Mouse (Mus musculus) frontal cortex, postnatal 36 days (tissue): Measurements from ENCODE around the gene Camk1g.

Experiments used
- DNase-seq, 2 experiments: peaks; one replicate each; pipeline ENCODE4 v3.0.0; 2022; ENCODE audit warnings: low spot score in 2 of 2

Camk1g gene

DNA sequence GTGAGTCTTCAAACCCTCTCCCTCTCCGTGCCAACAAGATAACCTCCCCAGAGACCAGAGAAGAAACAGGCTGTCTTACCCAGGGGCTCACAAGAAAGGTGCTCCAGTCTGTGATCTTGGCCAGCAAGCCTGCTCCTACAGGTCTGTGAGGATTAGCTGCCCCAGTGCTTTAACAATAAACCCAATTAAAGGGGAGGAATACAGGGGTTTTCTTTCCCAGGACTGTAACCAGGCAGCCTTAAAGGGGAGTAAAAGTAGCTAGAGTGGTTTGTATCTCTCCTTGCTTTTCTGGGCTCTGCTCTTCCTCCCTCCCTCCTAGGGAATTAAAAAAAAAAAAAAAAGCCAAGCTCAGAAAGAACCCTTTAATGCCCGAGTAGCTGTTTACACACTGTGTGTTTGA lies at the start of gene Camk1g:
TSS of gene Camk1g (minus strand) at position 203 of the 400 bp plus-strand sequence.
- peak; percentile 40 to 73 for DNase-seq

DNA sequence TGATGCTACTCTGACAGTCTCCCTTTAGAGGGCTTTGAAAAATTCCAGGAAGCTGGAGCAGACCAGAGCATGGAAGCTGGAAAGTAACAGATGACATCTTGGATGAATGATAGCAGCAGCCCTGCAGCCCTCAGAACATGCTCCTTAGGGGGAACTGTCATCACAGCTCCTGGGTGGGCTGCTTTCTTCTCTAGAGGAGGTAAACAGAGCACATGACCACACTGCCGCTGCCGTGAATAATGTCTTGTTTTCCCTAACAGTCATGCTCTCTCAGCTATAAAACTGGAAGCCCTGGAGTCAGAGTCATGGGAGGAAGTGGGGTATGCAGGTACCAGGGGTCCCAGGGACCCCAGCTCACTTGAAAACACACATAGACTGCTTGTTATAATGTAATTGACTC lies 49.1 kb upstream of the Camk1g start:
- DNase-seq = no peak

DNA sequence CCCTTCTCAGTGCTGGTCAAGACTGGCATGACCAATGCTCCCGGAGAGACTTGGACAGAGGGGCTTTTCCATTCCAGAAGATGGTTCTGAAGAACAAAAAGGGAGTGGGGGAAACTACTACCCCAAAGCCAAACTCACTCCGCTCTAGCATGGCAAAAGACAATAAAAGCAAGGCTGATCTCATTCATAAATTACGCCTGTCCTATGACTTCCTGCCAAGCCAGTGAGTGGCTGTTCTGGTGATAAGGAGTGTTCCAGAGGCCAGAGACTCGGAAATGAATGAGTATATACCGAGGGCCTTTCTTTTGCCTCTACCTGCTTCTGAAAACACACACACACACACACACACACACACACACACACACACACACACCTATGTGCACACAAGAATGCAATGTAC lies 48.6 kb upstream of the Camk1g start:
- DNase-seq = no peak

DNA sequence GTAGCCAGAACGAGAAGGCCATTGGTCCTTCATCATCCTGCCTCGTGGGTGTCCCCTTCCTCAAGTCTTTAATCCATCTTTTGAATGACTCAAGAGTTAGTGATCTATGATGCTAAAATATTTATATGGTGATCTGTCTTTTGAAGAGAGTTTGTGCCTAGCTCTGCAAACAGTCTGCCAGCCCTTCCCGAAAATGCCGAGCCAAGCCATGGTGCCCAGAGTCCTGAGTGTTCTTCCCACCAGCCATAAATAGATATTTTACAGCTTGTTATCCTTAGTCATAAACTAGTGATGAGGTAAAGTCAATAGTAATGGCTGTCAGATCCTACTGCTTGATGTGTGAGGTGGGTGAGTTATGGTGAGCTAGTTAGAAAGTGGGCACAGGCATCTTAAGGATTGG lies 44.0 kb upstream of the Camk1g start:
- no peak for DNase-seq

DNA sequence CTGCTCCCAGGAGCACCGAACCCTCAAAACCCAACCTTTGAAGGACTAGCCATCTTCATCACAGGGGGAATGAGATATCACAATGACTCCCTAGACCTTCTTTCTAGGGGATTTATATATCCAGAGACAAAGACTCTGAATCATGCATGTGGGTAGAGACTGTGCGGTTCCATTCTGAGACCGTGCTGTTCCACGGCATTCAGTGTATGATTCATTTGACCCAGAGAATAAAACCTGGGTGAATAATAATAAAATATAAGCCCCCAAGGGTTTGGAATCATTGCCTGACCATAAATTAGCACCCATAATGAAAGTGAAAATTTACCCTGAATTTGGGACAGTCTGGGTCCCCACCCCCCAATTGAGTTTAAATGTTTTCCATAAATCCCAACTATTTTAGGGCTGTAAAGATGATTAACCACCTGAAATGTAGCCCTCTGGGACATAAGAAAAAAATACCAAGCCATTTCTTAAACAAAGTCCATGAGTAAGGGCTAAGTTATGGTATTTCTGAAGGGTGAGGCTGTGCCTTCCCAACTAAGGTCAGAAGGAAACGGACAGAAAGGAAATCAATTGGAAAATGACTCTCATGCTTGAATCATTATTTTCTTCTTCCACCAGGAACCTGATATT lies 43.4 kb upstream of the Camk1g start:
- no peak for DNase-seq

DNA sequence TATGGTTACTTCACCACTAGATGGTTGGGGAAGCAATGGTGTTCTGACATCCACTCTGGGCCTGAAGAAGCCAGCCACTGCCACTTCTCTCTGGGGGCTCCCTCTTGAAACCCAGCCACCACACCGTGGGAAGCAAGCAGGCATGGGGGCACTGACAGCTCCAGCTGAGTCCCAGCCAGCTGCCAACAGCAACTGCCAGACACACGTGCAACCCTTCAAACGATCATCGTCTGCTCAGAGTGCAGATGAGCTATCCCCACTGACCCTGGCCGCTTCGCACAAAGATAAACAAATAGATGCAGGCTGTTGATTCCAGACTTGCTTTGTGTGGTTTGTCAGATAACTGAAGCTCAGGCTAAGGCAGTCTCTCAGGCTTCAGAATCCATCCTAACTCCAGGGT lies 37.4 kb upstream of the Camk1g start:
- DNase-seq = no peak

DNA sequence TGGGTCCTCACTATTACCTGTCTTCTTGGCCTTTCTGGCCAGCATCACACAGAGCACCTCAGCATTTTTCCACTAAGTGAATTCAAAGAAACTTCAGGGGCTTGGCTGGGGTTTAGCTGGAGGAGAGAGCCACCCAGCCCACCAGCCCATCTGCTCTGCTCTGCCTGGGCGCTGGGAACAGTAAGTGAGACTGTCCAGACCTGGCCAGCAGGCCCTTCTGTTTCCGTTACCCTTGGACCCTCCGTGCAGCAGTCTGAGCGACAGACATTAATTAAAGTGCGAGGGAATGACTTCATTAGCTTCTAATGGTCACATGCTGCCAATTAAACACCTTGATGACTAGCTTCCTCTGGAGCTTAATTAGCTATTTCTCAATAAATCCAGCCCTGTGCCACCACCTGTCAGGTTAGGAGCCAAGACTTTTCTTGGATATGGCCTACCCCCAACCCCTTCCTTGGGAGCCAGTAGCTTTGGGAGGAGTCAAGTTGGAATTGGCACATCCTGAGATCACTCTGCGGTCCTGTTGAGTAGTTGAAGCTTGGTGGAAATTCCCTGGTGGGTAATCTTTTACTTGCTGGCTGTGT lies 36.1 kb upstream of the Camk1g start:
- no peak for DNase-seq

DNA sequence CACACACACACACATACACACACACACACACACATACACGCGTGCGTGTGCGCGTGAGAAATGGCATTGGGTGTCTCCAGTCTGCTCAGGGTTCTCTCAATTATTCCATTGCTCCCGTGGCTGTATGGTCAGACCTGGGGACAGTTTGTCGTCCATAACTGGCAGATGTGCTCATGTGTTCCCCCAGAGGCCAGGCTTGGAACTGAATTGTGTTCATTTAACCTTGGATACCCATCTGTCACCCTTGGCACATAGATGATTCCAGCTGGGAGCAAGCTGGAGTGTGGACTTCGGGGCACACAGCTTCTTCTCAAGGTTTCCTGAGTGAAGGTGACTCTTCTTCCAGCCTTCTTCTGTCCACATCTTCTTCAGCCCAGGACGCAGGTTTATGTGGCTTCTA lies 31.6 kb upstream of the Camk1g start:
- no peak for DNase-seq

DNA sequence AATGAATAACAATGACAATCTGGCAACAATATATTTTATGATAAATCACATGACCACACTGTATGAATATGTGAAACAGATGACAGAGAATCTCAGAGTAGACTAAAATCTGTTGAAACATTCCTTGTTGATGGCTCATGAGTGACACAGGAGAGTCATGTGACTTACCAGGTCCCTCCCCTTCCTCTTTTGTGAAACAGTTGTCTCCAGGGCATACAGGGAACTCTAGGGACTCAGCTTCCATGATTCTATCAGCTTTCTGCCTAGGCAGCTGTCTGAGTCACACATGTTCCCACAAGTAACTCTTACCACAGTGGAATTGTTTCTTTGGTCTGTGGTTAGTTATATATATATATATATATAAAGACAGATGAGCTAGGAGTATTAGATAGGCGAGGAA lies 30.2 kb upstream of the Camk1g start:
- no peak for DNase-seq

DNA sequence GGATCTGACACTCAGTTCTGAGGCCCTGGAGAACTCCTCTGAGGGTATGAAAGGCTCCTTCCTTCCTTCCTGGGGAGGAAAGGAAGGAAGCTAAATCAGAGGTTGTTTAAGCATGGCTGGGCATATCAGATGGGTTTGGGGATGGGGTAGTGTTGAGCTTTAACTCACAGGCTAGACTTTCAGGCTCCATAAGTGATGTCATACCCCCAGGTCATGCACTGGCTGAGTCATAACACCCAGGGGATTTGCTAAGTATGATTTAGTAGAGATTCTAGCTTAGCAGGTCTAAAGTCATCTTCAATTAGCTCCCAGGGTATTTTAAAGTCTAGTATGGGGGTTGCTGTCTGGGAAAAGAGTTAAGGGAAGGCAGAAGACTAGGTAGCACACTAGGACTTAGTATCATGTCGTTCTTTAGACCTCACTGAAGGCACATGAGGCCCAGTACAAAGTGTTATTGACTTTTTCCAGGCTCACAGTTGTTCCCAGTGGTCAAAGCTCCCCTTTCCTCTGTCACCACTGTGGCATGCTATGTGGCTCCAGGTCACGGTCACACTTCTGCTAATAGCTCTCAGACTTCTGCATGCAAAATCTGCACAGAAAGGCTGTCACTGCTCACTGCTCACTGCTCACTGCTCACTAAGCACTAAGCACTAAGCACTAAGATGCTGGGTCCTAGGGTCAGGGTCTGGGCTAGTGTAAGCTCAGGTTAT lies 28.8 kb upstream of the Camk1g start:
- no peak for DNase-seq

DNA sequence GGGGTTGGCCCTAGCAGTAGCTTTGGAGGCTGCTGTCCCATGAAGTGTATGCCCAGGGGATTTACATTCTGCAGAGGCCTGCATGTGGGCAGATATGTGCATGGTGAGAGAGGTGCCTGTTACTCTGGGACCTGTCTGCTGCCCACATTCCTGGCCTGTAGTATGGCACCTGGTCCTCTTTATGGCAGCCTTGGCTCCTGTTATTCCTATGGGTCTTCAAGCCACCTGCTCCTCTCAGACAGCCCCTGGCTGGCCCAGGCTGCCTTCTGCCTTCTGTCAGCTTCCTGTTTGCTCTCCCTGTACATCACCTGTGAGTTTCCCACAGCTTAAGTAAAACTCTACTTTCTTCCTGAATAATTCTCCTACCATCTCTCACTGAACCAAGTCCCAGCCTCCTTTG lies 27.0 kb upstream of the Camk1g start:
- DNase-seq = no peak

DNA sequence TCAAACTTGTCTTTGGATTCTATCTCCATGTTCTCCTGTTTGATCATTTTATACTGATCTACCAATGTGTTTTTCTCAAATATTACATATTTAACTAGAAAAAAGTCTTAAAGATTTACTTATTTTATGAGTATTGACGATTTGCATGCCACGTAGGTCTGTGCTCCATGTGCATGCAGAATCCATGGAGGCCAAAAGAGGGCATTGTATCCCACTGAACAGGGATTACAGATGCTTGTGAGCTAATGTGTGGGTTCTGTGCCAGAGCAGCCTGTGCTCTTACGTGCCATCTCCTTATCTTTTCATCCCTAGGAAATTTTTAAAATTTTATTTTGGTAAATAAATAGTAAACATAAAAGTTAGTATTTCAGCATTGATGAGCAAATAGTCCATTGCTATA lies 22.2 kb upstream of the Camk1g start:
- no peak for DNase-seq

DNA sequence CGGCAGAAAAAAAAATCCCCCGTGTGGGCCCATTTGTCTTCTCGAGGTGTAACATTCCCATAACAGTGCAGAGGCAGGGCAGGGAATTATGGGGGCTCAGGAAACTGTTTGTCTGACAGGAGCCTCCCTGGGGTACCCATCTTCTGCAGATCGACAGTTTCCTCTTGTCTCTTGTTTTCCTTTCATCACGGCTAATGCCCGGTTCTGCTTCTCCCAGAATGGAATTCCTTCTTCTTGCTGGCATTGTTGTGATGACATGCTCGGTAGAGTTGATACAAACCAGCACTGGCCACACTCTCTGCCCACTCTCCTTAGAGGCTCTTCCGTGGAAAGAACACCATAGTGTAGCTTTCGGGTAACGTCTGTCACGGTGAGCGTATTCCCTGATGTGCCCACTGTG lies 19.9 kb upstream of the Camk1g start:
- no peak for DNase-seq

DNA sequence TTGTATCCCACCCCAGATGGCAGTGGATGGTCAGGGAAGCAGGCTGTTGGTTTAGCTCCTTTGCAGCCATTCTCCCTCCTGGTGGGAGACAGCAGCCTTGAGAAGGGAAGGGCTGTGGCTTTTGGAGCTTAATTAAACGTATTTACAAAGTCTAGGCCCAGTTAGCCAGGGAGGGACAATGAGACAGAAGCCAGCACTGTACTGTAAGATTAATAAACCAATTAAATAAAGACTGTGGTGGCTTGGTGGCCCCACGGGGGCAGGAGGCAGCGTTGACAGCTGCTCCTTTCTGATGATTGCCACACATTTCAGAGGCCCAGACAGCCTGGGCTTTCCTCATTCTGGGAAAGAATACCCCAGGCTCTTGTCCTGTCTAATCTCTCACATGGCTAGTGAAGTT lies 19.4 kb upstream of the Camk1g start:
- no peak for DNase-seq

DNA sequence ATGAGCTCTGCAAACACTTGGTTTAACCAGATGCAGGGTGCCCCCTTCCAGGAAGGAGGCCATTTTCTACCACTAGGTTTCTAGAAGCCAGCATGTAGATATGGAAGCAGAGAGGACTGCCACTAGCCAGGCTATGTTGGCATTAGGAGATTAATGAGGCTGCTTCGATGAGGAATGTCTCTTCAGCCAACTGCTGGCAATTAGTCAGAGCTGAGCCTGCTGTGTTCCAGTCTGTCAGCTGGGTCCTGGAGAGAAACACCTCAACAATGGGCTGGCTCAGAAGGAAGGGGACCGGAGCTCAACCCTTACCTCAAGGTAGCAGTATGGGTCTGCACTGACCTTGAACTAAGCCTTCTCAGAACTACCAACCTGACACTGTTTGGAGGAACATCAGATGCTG lies 17.1 kb upstream of the Camk1g start:
- DNase-seq = no peak

DNA sequence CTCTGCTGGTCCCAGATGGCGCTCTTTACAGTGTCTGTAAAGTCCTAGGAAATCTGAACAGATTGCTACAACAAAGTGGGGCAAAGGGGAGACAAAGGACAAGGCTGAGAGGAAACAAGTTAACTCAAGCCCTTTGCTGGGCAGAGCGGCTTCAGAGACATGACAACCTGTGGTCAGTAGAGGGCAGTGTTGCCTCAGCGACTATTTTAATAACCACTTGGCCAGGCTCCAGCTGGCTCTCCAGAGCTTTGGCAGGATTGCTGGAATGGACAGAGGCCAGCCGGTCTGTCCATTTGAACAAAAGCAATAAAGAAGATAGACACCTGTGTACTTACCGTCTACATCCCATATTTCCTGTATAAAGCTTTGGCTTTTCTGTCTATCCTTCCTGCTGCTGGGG lies 16.0 kb upstream of the Camk1g start:
- DNase-seq = peak; percentile 83 to 89

DNA sequence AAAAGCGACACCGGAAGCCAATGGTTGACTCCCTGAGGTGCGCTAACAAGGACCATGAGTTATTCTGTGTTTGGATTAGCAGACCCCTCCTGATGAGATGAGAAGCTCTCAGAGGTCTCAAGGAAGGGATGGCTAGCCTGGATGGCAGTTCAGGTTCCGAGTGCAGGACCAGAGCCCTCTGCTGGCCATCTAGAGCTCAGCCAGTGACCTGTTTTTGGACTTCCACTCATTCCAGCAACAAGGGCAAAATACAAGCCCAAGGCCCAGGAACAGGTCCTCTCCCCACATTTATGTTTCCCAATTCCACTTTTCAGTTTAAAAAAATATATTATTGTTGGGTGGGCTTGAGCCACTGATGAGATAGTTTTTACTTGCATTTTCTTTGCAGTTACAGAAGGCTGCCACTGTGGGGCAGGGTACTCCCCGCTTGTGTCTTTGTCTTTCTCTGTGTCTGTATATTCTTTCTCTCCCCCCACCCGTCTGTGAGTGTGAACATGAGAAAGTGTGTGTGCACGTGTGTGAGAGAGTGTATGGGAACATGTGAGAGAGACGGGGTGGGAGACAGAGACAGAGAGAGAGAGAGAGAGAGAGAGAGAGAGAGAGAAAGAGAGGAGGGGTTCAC lies 12.9 kb upstream of the Camk1g start:
- DNase-seq = peak; percentile 51

DNA sequence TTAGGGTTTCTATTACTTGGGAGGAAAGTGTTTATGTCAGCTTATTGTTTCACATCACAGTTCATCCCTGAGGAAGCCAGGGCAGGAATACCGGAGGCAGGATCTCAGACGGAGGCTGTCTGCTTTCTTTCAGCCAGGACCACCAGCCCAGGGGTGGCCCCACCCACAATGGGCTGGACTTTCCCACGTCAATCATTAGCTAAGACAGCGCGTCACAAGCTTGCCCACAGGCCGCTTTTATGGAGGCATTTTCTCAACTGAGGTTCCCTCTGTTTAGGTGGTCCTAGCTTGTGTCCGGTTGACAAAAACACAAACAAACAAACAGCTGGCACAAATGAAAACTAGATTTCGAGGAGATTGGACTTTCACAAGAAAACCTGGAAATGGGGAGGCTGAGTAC lies 12.3 kb upstream of the Camk1g start:
- no peak for DNase-seq

DNA sequence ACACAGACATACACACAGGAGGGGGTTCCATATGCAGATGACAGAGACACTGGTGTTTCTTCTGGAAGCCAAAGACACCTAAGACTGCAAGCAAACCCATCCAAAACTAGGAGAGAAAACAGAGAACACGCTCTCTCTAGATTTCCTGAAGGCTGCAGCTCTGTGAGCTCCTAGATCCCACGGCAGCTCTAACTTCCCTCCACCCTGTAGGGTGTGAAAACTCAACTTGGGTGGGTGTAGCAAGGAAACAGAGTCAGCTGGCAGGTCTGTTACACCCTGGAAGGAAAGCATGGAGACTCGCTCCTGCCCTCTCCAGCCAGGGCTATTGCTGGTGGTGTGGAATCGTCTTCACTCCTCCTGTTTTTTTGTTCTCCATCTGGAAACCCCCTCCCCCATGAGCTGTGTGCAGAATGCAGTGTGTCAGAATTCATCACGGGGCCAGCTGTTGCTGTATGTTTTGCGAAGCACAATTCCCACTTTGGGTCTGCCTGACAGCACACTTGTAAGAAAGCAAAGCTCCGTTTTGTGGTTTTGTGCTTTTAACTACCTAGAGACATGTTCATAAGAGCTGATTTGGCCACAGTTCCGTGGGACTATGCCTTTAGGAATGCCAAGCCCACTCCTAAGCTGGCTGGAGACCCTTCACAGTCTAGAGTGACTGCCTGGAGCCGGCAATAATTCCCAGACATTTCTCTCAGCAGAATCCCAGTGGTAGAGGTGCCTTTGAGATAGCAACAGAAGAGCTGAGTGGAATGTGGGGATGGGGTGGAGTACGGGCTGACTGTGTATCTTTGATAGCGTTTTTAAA lies 11.7 kb upstream of the Camk1g start:
- peak; percentile 42 to 63 for DNase-seq

DNA sequence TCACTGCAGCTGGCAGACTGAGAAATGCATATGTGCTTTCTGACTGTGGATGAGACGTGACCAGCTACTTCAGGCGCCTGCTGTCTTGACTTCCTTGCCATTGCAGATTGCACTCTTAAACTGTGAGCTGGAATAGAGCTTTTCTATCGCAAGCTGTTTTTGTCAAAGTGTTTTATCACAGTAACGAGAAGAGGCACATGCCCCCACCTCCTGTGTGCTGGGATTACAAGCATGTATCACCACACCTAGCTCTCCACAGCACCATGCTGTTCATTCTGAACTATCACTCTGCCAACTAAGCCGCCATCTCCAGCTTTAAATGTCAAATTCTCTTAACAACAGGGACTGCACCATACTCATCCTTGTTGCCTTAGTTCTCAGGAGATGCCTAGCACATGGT lies 10.8 kb upstream of the Camk1g start:
- peak in 1 of 2 experiments; percentile 19 for DNase-seq

DNA sequence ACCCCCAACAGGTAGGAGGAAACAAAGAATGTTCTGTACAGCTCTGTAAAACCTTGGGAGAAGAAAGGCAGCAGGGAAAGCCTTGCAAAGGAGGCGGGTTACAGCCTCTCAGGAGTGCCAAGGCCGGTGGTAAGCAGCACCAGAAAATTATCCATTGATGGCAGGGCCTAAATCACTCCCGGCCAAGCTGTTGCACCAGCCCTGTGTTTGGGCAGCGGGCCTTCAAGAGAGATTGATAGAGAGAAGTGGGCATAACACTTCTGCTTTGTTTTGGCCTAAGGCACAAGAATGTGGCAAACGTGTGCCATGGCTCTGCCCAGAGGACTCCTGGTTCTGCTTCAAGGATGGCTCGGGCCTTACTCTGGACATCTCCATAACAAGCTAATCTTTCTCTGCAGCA lies 9.5 kb upstream of the Camk1g start:
- no peak for DNase-seq

DNA sequence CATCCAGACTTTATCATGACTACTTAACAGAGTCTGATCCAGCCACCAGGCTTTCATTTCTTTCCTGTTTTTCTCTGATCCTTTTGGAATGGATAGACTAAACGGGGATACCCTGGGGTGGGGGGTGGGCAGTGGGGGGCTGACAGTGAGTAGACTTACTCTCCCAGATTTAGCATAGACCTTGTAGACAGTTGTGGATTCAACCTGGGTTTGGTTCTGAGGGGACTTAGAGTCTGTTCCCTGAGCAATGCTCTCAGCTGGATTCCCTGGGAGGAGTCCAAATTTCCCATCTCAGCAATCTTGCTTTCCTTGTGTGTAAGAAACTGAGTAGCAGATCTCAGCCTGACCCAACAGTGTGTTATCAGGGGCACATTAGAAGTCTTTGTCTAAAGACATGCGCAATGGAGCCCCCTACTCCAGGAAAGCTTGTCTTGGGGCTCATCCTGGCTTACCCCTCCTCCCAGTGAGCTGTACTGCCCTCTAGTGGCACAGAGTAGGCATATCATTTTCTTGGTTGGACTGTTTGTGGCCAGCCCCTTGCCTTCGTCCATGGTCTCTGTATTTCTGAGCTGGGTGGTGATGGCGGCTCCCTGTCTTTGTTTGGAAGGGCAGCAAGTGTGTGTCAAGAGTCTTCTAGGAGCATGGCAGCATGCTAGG lies 6.5 kb upstream of the Camk1g start:
- peak; percentile 34 to 43 for DNase-seq
